Mouse (Mus musculus) lung, adult 2 months (tissue): ENCODE data around the gene Ptp4a2.

ENCODE experiments used
- CTCF ChIP-seq: fragments of 200-500 bp; IDR thresholded peaks from 2 replicates; pipeline ENCODE4 v1.5.1; 2011; ENCODE audit warnings: mild to moderate bottlenecking, low read length, control low read depth; ENCODE audit not compliant: insufficient read depth
- POLR2A ChIP-seq: fragments of 200-500 bp; IDR thresholded peaks from 2 replicates; pipeline ENCODE4 v1.6.1; 2011; ENCODE audit warnings: low read depth, mild to moderate bottlenecking, control low read depth, low read length, borderline replicate concordance; ENCODE audit errors: extremely low read depth

DNA sequence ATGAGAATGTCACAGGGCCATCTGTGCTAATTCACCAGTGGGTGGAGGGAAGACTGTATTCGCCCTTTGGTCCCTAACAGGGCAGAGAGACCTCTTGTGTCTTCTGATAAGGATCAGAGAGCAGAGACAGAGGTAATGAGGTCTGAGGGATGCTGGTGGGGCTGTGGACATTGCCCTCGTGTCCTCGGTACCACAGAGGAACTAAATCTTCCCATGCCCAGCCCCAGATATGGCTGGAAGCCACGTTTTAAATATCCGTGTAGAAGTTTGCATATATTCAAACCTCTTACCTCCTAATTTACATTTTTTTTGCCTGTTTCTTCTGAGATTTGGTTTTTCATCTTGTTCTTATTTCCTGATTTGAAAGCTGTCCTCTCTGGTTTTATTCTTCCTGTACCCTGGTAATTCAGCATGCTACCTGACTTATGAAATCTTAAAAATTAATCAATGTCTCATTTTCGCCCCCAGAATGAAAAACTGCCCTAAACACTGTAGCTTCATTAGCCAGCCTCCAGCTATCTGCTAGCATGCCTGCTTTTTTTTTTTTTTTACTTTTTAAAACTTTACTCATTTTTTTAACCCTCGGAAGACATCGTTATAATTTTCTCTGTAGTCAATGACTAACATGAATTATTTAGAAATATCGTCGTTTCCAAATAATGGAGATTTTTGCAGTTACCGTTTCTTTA lies 67.1 kb downstream of the Ptp4a2 start:
- TF ChIP-seq CTCF, result no peak
- TF ChIP-seq POLR2A, result no peak
